Mouse (Mus musculus) activated CD4-positive, CD25-positive, alpha-beta regulatory T cell (primary cell): ENCODE results near the gene Slc10a1. TPM values are rescaled to one million over a fixed set of nuclear protein-coding genes. Genes with fewer than 3 reads are reported as not detected.

Experiments used
- polyA plus RNA-seq, 2 experiments: library from polyadenylated mRNA; unstranded; fragments of 100-300 nt; shearing (Covaris generic); gene quantifications; one replicate each; pipeline ENCODE4 v1.2.1; 2017

Slc10a1 gene
- 1 to 10 TPM in 1 of 2 experiments, under 1 TPM in 1; 0.54 to 1.1 TPM for polyA plus RNA-seq

DNA sequence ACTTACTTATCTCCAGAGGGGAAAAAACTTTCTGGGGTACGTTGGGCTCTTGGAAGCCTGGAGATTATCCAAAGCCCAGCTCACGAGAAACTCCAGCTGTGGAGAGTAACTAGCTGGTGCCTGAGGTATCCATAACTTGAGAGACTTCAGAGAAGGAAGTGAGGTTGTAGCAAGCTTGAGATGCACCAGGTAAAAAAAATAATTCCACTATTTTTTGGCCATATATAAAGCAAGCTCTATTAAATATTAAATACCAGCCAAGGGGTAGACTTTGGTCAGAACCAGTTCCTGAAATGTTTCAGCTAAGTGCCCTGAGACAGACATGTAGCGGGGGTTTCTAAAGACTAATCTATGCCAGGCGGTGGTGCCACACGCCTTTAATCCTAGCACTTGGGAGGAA lies at the start of gene Slc10a1:
TSS of gene Slc10a1 (minus strand) at position 101 of the 400 bp plus-strand sequence.

DNA sequence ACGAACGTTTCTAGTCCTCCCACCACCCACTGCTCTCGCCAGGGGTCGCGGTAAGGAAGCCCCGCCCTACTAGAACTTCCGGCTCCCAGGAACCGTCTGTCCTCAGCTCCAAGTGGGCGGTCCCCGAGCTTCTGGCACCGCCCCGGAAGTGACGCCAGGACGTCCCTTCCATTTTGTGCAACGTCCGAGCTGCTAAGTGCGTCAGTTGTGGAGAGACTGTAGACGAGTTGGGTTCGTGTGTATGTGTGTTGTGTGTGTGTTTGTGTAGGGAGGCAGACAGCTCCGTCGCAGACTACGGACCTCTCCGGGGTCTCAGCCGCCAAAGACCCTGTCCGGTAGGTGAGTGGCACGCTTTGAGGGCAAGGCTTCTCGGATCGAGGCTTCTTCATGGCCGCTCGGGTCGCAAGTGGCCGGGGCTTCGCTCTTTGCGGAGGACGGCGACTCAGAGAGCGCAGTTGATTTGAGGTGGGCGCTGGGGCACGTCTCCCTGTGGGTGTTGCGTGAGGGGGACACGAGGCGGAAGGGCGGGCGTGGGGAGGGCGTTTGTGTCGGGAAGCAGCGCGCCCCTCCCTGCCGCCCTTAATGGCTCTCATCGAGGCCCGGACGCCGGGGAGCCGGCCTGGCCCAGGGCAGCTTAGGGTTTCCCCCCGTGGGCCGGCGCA lies 23.0 kb downstream of the Slc10a1 start, which contains the start of gene Srsf5:
TSS of gene Srsf5 (plus strand) at position 171 of the 662 bp plus-strand sequence.

Other genes starting within 250 kb of the Slc10a1 start
- gene Ccdc177, start 208.0 kb downstream of the Slc10a1 start, polyA plus RNA-seq = under 1 TPM in 1 of 2 experiments, not detected in 1; 0.04 TPM
- 10 to 100 TPM; 54.9 to 67.1 TPM for gene Susd6, start 178.2 kb downstream of the Slc10a1 start, polyA plus RNA-seq
- 100 to 1,000 TPM; 643 to 896 TPM for gene Srsf5, start 23.2 kb downstream of the Slc10a1 start, polyA plus RNA-seq
- gene Smoc1, start 58.1 kb upstream of the Slc10a1 start, polyA plus RNA-seq = under 1 TPM in 1 of 2 experiments, not detected in 1; 0.42 TPM